Mouse (Mus musculus) limb, embryonic 12.5 days (tissue): ENCODE data around the gene Myrf. TPM values are rescaled to one million over a fixed set of nuclear protein-coding genes. Genes with fewer than 3 reads are reported as not detected.

ENCODE experiments used
- ATAC-seq: fragments of 200-750 bp; cut with Nextera tagmentation; 2 replicates; pipeline ENCODE4 v1.8.0; 2017; ENCODE audit warnings: low read depth, moderate TSS enrichment; ENCODE audit not compliant: insufficient number of reproducible peaks, insufficient read depth, low FRiP score, low TSS enrichment
- H3K27ac ChIP-seq: fragments of 300-500 bp; sonication (generic); 2 replicates; pipeline ENCODE4 v1.5.1; 2016; ENCODE audit warnings: mild to moderate bottlenecking, moderate library complexity
- H3K27me3 ChIP-seq: fragments of 300-500 bp; sonication (generic); 2 replicates; pipeline ENCODE4 v1.6.1; 2016; ENCODE audit warnings: mild to moderate bottlenecking, moderate library complexity
- H3K36me3 ChIP-seq: fragments of 300-500 bp; sonication (generic); 2 replicates; pipeline ENCODE4 v1.6.1; 2016; ENCODE audit warnings: mild to moderate bottlenecking, moderate library complexity
- H3K4me1 ChIP-seq: fragments of 300-500 bp; sonication (generic); replicated peaks from 2 replicates; pipeline ENCODE4 v1.6.1; 2016
- H3K4me2 ChIP-seq: fragments of 300-500 bp; sonication (generic); 2 replicates; pipeline ENCODE4 v1.6.1; 2016; ENCODE audit warnings: mild to moderate bottlenecking, moderate library complexity
- H3K4me3 ChIP-seq: fragments of 300-500 bp; sonication (generic); replicated peaks from 2 replicates; pipeline ENCODE4 v1.5.1; 2016; ENCODE audit warnings: mild to moderate bottlenecking
- H3K9ac ChIP-seq: fragments of 300-500 bp; sonication (generic); replicated peaks from 2 replicates; pipeline ENCODE4 v1.6.1; 2016; ENCODE audit warnings: mild to moderate bottlenecking, moderate library complexity
- H3K9me3 ChIP-seq: fragments of 300-500 bp; sonication (generic); 2 replicates; pipeline ENCODE4 v1.6.1; 2016; ENCODE audit warnings: mild to moderate bottlenecking, moderate library complexity
- WGBS: fragments of 180-500 bp; shearing (Covaris S2); methylation state at CpG from one replicate; pipeline ENCODE4 v1.1.7; 2016; 5-methylcytosine and 5-hydroxymethylcytosine counted together
- polyA plus RNA-seq: library from polyadenylated mRNA; unstranded; fragments of >200 nt; fragmentation: Nextera tagmentation; extraction: Ambion mirVana; gene quantifications from 2 replicates; pipeline ENCODE4 v1.2.1, GENCODE M21; 2016

Myrf gene
- polyA plus RNA-seq, 1 experiment from 2014 or later: 2.6 TPM

DNA sequence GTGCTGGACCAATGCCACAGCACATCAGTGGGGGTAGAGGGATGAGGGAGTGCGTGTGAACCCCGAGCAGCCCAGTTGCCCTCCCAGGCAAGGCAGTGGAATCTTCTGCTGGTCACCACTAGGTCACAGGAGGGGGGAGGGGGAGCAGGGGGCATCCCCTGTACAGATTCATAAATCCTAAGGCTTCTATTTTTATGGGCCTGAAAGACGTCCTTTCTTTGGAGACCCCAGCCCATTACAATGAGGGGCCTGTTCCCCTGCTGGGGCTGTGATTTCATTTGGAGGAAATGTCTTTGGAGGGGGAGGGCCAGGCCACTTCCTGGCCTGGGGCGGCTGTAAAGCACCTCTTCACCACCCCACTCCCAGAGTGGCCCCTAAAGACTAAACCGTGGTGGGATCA lies 33.5 kb upstream of the Myrf start:
- peaks cover 37% of the 10 kb centered on the region for H3K27me3 ChIP-seq
- peak overlapping the region; percentile 53 for H3K27ac ChIP-seq
- H3K4me1 ChIP-seq: peaks cover 58% of the 10 kb centered on the region
- H3K4me3 ChIP-seq: no peak overlapping the region
- no peaks in the 10 kb centered on the region for H3K36me3 ChIP-seq
- WGBS: 19% methylated on average over 5 of the region's 5 CpGs
- H3K9me3 ChIP-seq: no peaks in the 10 kb centered on the region
- H3K4me2 ChIP-seq: no peak overlapping the region
- no peak for ATAC-seq
- no peak overlapping the region for H3K9ac ChIP-seq

GRCm38 (mm10) chr19:10272746-10273145 lies 32.2 kb upstream of the Myrf start:
- peaks cover 45% of the 10 kb centered on the region for H3K4me1 ChIP-seq
- no peak overlapping the region for H3K27ac ChIP-seq
- peak overlapping the region; percentile 27 for H3K4me2 ChIP-seq
- 0 out of 2 replicates have a peak overlapping the region, but pooled peaks have one; percentile 15 for H3K4me3 ChIP-seq
- ATAC-seq: no peak
- 27% methylated on average over 11 of the region's 11 CpGs for WGBS
- no peaks in the 10 kb centered on the region for H3K36me3 ChIP-seq
- H3K27me3 ChIP-seq: peaks cover 28% of the 10 kb centered on the region
- peak overlapping the region; percentile 23; the same call in 1 of the 2 replicates for H3K9ac ChIP-seq
- H3K9me3 ChIP-seq: no peaks in the 10 kb centered on the region

- H3K27me3 ChIP-seq: peaks cover 33% of the 10 kb centered on the region
- H3K4me2 ChIP-seq: no peak overlapping the region
- WGBS: 88% methylated on average over 7 of the region's 7 CpGs
- H3K27ac ChIP-seq: no peak overlapping the region
- H3K4me1 ChIP-seq: peaks cover 42% of the 10 kb centered on the region
- H3K9ac ChIP-seq: no peak overlapping the region
- H3K36me3 ChIP-seq: no peaks in the 10 kb centered on the region
- H3K9me3 ChIP-seq: no peaks in the 10 kb centered on the region
- no peak overlapping the region for H3K4me3 ChIP-seq
- no peak for ATAC-seq
Measured at GRCm38 (mm10) chr19:10271592-10271991, 31.0 kb upstream of the Myrf start.

DNA sequence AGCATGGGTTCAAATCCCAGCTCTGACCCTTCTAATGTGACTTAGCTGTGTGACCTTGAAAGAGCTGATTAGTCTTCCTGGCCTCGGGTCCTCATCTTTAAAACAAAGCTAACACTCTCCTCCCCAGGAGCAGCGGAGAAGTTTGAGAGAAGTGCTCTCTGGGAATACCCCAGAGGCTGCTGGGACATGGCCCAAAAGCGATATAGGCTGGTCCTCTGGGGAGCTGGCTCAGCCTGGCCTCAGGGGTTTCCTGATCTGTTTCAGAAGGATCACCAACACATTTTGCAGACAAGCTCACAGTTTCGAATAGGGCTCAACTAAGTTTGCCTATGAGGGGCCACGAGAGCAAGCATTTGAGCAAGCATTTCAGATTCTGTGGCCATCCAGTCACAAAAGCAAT lies 29.8 kb upstream of the Myrf start:
- Histone ChIP-seq H3K27me3 (peaks cover 26% of the 10 kb centered on the region), H3K4me1 (peaks cover 39% of the 10 kb centered on the region), H3K36me3 (no peaks in the 10 kb centered on the region), H3K9me3 (no peaks in the 10 kb centered on the region), H3K9ac (no peak overlapping the region), H3K4me2 (no peak overlapping the region), H3K27ac (no peak overlapping the region), H3K4me3 (no peak overlapping the region)
- no peak for ATAC-seq
- WGBS: 82% methylated on average over 5 of the region's 5 CpGs

- WGBS: 75% methylated on average over 15 of the region's 15 CpGs
Measured at GRCm38 (mm10) chr19:10268851-10269250, 28.3 kb upstream of the Myrf start.

DNA sequence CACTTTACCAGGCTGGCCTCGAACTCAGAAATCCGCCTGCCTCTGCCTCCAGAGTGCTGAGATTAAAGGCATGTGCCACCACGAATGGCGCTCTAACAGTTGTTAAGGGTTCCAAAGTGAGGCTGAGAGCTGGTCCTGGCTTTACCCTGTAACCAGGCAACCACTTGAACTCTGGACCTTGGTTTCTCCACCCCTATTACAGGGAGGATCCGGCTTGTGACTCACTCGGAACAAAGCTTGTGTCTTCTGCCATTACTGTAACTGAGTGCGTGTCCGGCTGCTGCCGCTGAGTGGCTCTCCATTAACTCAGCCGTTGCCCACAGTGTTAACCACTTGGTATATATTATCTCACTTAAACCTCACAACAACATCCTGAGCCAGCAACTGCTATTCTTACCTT lies 27.4 kb upstream of the Myrf start:
- H3K36me3 ChIP-seq: no peaks in the 10 kb centered on the region
- no peak overlapping the region for H3K9ac ChIP-seq
- H3K9me3 ChIP-seq: no peaks in the 10 kb centered on the region
- 92% methylated on average over 10 of the region's 10 CpGs for WGBS
- no peak for ATAC-seq
- peaks cover 30% of the 10 kb centered on the region for H3K4me1 ChIP-seq
- H3K27ac ChIP-seq: no peak overlapping the region
- peaks cover 47% of the 10 kb centered on the region for H3K27me3 ChIP-seq
- no peak overlapping the region for H3K4me3 ChIP-seq
- no peak overlapping the region for H3K4me2 ChIP-seq

More at GRCm38 (mm10) chr19:10268851-10269250, 28.3 kb upstream of the Myrf start:
- Histone ChIP-seq H3K9me3 (no peaks in the 10 kb centered on the region), H3K4me1 (peaks cover 39% of the 10 kb centered on the region), H3K27ac (no peak overlapping the region), H3K4me2 (no peak overlapping the region), H3K9ac (no peak overlapping the region), H3K27me3 (peaks cover 39% of the 10 kb centered on the region), H3K36me3 (no peaks in the 10 kb centered on the region), H3K4me3 (no peak overlapping the region)
- no peak for ATAC-seq

DNA sequence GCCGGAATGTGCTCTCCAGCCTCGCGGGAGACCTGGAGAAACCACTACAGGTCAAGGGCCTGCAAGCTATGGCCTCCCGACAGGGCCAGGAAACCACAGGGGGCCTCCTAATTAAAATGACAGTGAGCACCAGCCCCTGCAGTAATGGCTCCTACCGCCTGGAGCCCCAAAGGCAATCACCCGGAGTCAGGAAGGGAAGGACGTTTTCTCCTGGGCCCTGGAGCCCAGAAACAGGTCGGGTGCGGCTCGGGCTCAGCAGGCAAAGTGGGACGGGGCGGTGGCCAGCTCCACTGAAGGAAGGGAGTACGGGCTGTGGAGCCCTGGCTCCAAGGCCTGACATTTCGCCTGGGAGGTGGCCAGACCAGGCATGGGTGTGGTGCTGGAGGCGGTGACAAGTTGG lies 26.5 kb upstream of the Myrf start:
- no peak overlapping the region for H3K27ac ChIP-seq
- peaks cover 51% of the 10 kb centered on the region for H3K27me3 ChIP-seq
- H3K36me3 ChIP-seq: no peaks in the 10 kb centered on the region
- H3K9me3 ChIP-seq: no peaks in the 10 kb centered on the region
- H3K9ac ChIP-seq: peak overlapping the region; percentile 31; the same call in 1 of the 2 replicates
- H3K4me2 ChIP-seq: peak overlapping the region; percentile 24
- H3K4me1 ChIP-seq: peaks cover 22% of the 10 kb centered on the region
- WGBS: 12% methylated on average over 15 of the region's 15 CpGs
- no peak for ATAC-seq
- H3K4me3 ChIP-seq: no peak overlapping the region

DNA sequence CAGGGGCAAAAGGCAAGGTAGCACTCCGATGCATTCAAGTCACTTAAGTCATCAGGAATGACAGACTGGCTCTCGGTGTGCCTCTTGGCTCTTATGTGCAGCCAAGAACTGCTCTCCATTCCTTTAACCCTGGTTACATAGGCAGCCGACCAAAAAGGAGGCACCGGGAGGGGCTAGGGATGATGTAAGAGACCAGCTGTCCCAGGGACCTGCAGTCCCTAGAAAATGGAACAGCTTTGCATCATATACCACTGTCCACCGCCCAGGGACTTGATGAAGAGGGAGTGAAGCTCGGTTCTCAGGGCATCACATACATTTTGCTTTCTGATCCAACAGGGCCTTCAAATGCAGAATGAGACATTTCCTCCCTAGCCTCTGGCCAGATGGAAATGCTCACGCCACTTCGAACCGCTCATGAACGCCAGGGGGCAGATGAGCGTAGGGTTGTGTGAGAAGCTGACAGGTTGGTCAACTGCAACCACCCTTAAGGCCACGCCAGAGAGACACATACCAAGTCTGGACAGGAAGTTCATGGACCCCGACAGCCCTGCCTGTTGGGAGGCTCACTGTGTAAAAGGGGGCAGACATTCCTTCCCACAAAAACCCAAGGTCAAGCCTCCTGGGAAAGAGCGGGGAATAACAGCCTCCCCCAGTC lies 25.8 kb upstream of the Myrf start:
- Histone ChIP-seq H3K9ac (no peak overlapping the region), H3K4me1 (peaks cover 28% of the 10 kb centered on the region), H3K4me2 (peak overlapping the region; percentile 24; the same call in 1 of the 2 replicates), H3K27ac (no peak overlapping the region), H3K9me3 (no peaks in the 10 kb centered on the region), H3K4me3 (no peak overlapping the region), H3K27me3 (peaks cover 58% of the 10 kb centered on the region), H3K36me3 (no peaks in the 10 kb centered on the region)
- ATAC-seq: no peak; the same call in 1 of the 2 replicates
- 23% methylated on average over 14 of the region's 14 CpGs for WGBS

- Histone ChIP-seq H3K36me3 (no peaks in the 10 kb centered on the region), H3K4me2 (no peak overlapping the region), H3K27ac (no peak overlapping the region), H3K9ac (no peak overlapping the region), H3K27me3 (peaks cover 73% of the 10 kb centered on the region), H3K4me1 (peaks cover 21% of the 10 kb centered on the region), H3K9me3 (no peaks in the 10 kb centered on the region), H3K4me3 (no peak overlapping the region)
- ATAC-seq: no peak
- 27% methylated on average over 7 of the region's 7 CpGs for WGBS
Measured at GRCm38 (mm10) chr19:10261369-10261768, 20.8 kb upstream of the Myrf start.

- no peak overlapping the region for H3K27ac ChIP-seq
- H3K4me1 ChIP-seq: peaks cover 10% of the 10 kb centered on the region
- peaks cover 55% of the 10 kb centered on the region for H3K27me3 ChIP-seq
- H3K4me2 ChIP-seq: no peak overlapping the region
- H3K4me3 ChIP-seq: no peak overlapping the region
- ATAC-seq: 0 out of 2 replicates have a peak, but pooled peaks have one; percentile 44
- no peaks in the 10 kb centered on the region for H3K36me3 ChIP-seq
- no peak overlapping the region for H3K9ac ChIP-seq
- 20% methylated on average over 6 of the region's 6 CpGs for WGBS
- H3K9me3 ChIP-seq: no peaks in the 10 kb centered on the region
Measured at GRCm38 (mm10) chr19:10258279-10259011, 17.9 kb upstream of the Myrf start.

DNA sequence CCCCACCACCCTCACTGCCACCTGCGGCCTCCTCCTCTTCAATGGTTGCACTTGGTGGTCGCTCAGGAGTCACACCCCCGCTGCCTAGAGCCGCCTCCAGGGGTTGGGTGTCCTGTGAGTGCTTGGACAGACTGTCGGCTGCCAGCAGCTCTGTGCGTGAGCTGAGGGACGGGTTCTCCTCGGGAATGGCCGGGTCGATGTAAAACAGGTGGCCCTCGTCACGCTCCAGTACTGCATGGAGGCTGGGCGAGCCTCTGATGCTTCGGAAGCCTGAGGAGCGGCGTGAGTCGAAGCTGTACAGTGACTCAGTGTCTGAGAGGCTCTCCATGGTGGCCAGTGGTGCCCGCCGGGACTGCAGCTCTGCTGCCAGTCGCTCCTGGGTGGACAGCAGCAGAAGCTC lies 7.6 kb upstream of the Myrf start:
- Histone ChIP-seq H3K9me3 (no peaks in the 10 kb centered on the region), H3K36me3 (0 out of 2 replicates have a peak, but pooled peaks cover 9% of the 10 kb centered on the region), H3K27me3 (peaks cover 39% of the 10 kb centered on the region), H3K4me2 (no peak overlapping the region), H3K9ac (no peak overlapping the region), H3K27ac (no peak overlapping the region), H3K4me3 (no peak overlapping the region), H3K4me1 (peaks cover 40% of the 10 kb centered on the region)
- WGBS: 32% methylated on average over 20 of the region's 20 CpGs
- ATAC-seq: peak; percentile 11; the same call in 1 of the 2 replicates
